Mouse (Mus musculus) lung, postnatal 0 days (tissue): ENCODE results near the gene Cuedc1.

Experiments
- CTCF ChIP-seq: IDR thresholded peaks from 2 replicates; pipeline ENCODE4 v1.5.1; 2016; ENCODE audit warnings: antibody characterized with exemption, mild to moderate bottlenecking
- EP300 ChIP-seq: IDR thresholded peaks from 2 replicates; pipeline ENCODE4 v1.6.1; 2016; ENCODE audit warnings: antibody characterized with exemption, mild to moderate bottlenecking, control low read depth

DNA sequence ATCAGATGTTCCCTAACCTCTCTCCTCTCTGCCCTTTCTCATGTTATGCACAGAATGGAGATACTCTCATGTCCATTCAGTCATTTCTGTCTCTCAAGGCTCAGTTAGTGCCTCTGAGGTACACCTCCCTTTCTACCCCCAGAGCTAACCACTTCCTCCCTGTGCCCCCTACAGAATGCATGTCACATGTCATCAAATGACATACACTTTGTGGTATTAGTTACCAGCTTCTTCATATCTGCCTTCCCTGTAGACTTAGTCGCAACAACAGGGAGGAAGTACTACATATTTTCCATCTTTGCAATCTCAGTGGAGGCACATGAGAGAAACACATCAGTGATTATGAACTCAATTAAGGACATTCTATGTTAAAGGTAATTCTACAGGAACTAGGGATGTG is 5.9 kb upstream of the Cuedc1 start:
- TF ChIP-seq CTCF = no peak
- no peak for TF ChIP-seq EP300
